ENCODE assay signal across 22 mouse cellular contexts in the genomic region with DNA sequence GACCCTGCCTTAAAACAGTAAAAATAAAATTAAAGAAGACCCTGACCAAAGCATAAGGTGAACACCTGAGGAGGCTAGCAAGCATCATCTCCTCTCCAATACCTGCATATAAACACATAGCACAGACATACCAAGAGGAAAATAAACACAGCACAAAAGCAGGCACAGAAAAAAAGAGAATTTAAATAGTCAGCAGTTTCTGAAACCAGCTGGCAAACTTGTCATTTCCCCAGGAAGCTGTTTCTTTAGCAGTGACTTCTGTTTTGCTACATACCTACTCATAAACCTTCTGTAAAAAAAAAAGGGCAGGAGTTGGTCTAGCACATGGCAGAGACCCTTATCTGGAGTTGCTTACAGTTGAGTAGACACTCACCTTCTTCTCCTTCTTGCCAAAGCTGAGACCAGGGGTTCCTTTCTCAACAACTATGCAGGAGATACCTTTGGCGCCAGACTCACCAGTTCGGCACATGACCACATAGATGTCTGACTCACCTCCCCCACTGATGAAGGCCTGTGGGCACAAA.
"Had no signal": no experiment of that assay in that cellular context is flagged by ENCODE, and none has a peak within 500 bp of the region (broad histone marks: within the 10 kb centered on the region; RNA-seq: fewer than 3 reads in every experiment).

No protein-coding gene starts in this region.

- H3K4me2 ChIP-seq: heart, embryonic 12.5 days; hindbrain, embryonic 13.5 days; hindbrain, embryonic 15.5 days; kidney, embryonic 15.5 days; limb, embryonic 13.5 days; limb, embryonic 15.5 days had no signal

- H3K27ac ChIP-seq: heart, embryonic 10.5 days; hindbrain, embryonic 13.5 days; hindbrain, embryonic 15.5 days; hindbrain, postnatal 0 days; kidney, embryonic 15.5 days; kidney, postnatal 0 days; limb, embryonic 13.5 days; limb, embryonic 15.5 days had no signal

- H3K27me3 ChIP-seq: heart, embryonic 12.5 days; hindbrain, embryonic 13.5 days; hindbrain, embryonic 15.5 days; kidney, embryonic 15.5 days; limb, embryonic 13.5 days; limb, embryonic 15.5 days had no signal

- H3K4me3 ChIP-seq: heart, embryonic 10.5 days; heart, embryonic 12.5 days; hindbrain, embryonic 13.5 days; hindbrain, embryonic 15.5 days; kidney, embryonic 15.5 days; limb, embryonic 13.5 days; limb, embryonic 15.5 days had no signal

- DNase-seq: gastrocnemius, postnatal 14 days; gastrocnemius, postnatal 36 days; heart, adult 18-20 months; heart, postnatal 10 days; kidney, adult 11 months; kidney, adult 2 months; kidney, adult 9 months; kidney, postnatal 14 days; kidney, postnatal 36 days; layer of hippocampus, adult 9-11 months; layer of hippocampus, postnatal 36 days; left cerebral cortex, postnatal 4 days had no signal

- ATAC-seq: hindbrain, postnatal 0 days; intestine, embryonic 16.5 days had no signal

- H3K9me3 ChIP-seq: heart, embryonic 10.5 days; heart, embryonic 12.5 days; hindbrain, embryonic 13.5 days; hindbrain, embryonic 15.5 days; kidney, embryonic 15.5 days; limb, embryonic 13.5 days; limb, embryonic 15.5 days had no signal

- H3K4me1 ChIP-seq: heart, embryonic 10.5 days; heart, embryonic 12.5 days; hindbrain, embryonic 13.5 days; hindbrain, embryonic 15.5 days; kidney, embryonic 15.5 days; limb, embryonic 13.5 days; limb, embryonic 15.5 days had no signal

- H3K9ac ChIP-seq: heart, embryonic 12.5 days; hindbrain, embryonic 13.5 days; hindbrain, embryonic 15.5 days; kidney, embryonic 15.5 days; limb, embryonic 13.5 days; limb, embryonic 15.5 days had no signal
